ENCODE assay signal across 13 mouse cellular contexts in the genomic region with DNA sequence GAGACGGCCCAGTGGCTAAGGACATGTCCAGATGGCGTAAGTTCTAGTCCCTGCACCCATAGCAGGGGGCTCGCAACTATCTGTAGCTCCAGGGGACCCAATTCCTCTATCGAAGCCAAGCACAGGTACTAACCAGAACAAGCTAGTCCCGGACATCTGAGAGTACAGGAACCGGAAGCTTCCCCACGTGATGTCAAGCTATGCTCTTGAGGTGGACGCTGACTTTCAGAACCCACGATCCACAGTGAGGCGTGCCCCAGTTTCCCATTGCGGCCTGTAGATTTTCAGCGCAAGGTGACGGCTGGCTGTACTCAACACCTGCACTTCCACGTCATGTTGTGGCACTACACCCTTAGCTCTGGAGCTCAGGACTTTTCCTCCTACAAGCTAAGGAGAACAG.
"Had no signal": no experiment of that assay in that cellular context is flagged by ENCODE, and none has a peak within 500 bp of the region (broad histone marks: within the 10 kb centered on the region; RNA-seq: fewer than 3 reads in every experiment).

No protein-coding gene starts in this region.

- H3K4me3 ChIP-seq: limb, embryonic 13.5 days; midbrain, embryonic 12.5 days; neural tube, embryonic 15.5 days; stomach, embryonic 15.5 days had no signal

- ATAC-seq: midbrain, embryonic 16.5 days had no signal

- H3K4me2 ChIP-seq: limb, embryonic 13.5 days; midbrain, embryonic 12.5 days; neural tube, embryonic 15.5 days; stomach, embryonic 15.5 days had no signal

- H3K27ac ChIP-seq: limb, embryonic 13.5 days; liver, embryonic 14.5 days; midbrain, embryonic 12.5 days; neural tube, embryonic 15.5 days; stomach, embryonic 15.5 days had no signal

- H3K9me3 ChIP-seq: limb, embryonic 13.5 days; midbrain, embryonic 12.5 days; neural tube, embryonic 15.5 days; stomach, embryonic 15.5 days had no signal

- H3K9ac ChIP-seq: limb, embryonic 13.5 days; liver, embryonic 14.5 days; midbrain, embryonic 12.5 days; neural tube, embryonic 15.5 days; stomach, embryonic 15.5 days had no signal

- H3K27me3 ChIP-seq: limb, embryonic 13.5 days; midbrain, embryonic 12.5 days; neural tube, embryonic 15.5 days; stomach, embryonic 15.5 days had no signal

- DNase-seq: left cerebral cortex, postnatal 4 days; lung, adult 18-20 months; retina, postnatal 1 day; right cerebral cortex, postnatal 4 days; spleen, adult 18-20 months; thymus, adult 2 months; thymus, postnatal 25 days had no signal
